Mouse (Mus musculus) monocyte, adult 59 days (primary cell): ENCODE results near the gene Ncam1. TPM values are rescaled to one million over a fixed set of nuclear protein-coding genes. Genes with fewer than 3 reads are reported as not detected.

Experiments
- total RNA-seq, 2 experiments: library from RNA; stranded (reverse); gene quantifications; one replicate each; pipeline ENCODE4 v1.2.4; 2023

Gene Ncam1
- 1 to 10 TPM; 2.5 to 2.7 TPM for total RNA-seq

DNA sequence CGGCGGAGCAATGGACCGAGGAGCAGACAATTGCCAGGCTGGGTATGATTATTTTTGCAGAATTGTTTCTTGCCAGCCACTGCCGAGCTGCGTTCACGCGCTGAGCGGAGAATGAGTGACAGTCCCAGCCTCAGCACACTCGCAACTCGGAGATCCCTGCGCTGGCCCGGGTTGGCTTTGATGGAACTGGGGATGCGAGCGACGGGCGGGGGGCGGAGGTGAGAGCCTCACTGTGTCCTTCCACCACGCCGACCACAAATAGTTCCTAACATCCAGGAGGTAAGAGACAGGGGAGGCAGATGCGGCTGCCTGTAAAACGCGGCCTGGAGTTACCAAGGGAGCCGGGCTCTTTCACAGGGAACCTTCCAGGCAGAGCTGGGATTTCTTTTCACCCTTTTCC, at the start of gene Ncam1:
Ncam1 (minus strand) TSS at position 120 of the 400 bp plus-strand sequence.

GRCm38 (mm10) chr9:49485892-49486311, 312.8 kb downstream of the Ncam1 start, which contains the start of gene Ttc12:
TSS of gene Ttc12 (minus strand) at chr9:49486225.

